Mouse (Mus musculus): Measurements from ENCODE around the gene Mrpl38. TPM values are rescaled to one million over a fixed set of nuclear protein-coding genes. Genes with fewer than 3 reads are reported as not detected.

Gene Mrpl38
- polyA plus RNA-seq (2015; fragmentation: Nextera tagmentation; extraction: Ambion mirVana): 49.5 and 50.2 TPM in 2 replicates

DNA sequence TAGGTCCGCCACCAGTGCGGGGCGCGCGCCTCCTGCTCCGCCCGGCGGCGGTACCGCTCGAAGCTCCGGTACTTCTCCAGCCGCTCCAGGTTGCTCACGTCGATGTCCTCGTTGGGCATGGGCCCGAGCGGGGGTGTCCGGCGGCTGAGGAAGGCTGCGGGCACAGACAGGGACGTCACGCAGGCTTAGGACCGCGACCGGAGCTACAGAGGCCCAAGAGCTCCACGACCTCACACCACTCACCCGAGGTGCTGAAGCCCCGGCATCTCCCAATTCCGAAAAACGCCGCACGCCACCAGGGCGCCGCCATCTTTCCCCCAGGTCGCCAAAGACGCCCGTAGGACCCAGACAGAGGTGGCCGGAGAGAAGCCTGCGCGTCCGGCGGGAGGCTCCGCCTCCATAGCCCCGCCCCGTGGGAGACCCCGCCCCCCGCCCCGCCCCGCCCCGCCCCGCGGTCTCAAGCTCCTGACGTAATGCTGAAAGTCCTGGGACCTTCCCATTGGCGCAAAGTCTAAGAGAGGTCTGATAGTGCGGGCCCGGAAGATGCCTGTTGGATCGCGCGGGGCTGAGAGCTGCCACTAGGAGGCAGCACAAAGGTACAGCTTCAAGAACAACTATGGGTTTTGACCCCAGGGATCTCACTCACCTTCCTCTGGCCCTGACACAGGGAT lies at the start of gene Mrpl38:
Gene Mrpl38, minus strand, starts transcription at position 401 of the 671 bp plus-strand sequence.
- Histone ChIP-seq H3K27ac (replicated peaks) (peak within 1 kb of the TSS; percentile 65; the same call in 1 of the 2 replicates), H3K9me3 (ENCODE audit: control insufficient read depth, low read length) (no peaks in the 10 kb centered on the region), H3K27me3 (ENCODE audit: control insufficient read depth, insufficient read depth, low read length) (no peaks in the 10 kb centered on the region), H3K4me1 (replicated peaks; ENCODE audit: control insufficient read depth, insufficient read depth) (no peaks in the 10 kb centered on the region), H3K9ac (ENCODE audit: low read length) (peak within 1 kb of the TSS; percentile 83), H3K36me3 (ENCODE audit: control insufficient read depth, insufficient read depth, low read length) (peaks cover 4% of the 10 kb centered on the region; the same call in 1 of the 2 replicates), H3K4me3 (ENCODE audit: low read depth, low read length) (peak within 1 kb of the TSS; percentile 80), H3K4me2 (replicated peaks; ENCODE audit: low read depth) (peak within 1 kb of the TSS; percentile 80)
- ATAC-seq (ENCODE audit: low FRiP score, low TSS enrichment) (peak; percentile 94), DNase-seq (ENCODE audit: low spot score) (peak; percentile 97)
- TF ChIP-seq CTCF (IDR thresholded peaks at IDR 0.05; ENCODE audit: low read depth) (peak; percentile 92), EP300 (optimal IDR thresholded peaks at IDR 0.05) (no peak)
- WGBS: under 1% methylated on average over 54 of the region's 60 CpGs

DNA sequence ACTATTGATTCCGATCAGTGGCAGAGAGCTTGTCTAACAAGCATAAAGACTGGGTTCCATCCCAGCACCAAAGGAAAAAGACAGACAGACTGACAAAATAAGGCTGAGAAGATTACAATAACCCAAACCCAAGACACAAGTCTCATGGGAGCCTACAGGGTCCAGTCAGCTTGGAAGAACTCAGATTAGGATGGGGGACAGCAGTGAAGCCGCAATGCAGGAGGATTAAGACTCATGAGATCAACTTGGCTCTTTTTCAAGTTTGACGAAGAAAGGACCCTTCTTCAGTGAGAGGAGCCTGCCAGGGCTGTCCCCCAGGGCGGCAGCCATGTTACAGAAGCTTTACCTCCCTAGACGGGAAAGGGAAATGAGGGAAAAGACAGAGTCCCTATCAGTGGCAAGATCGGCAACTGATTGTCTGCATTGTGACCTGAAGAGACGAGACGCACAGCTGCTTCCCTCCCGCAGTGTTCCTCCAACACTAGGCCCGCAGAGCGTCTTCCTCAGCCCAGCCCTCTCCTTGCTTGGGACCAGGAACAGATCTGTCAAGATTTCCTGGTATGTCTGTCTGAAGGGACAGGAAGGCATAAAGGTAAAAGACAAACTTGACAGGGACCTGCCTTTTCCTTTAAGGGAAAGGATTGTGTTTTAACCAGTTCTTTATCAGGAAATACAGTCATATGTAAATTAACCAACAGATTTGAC lies 48.7 kb upstream of the Mrpl38 start:
- Histone ChIP-seq H3K4me3 (ENCODE audit: low read depth, low read length) (no peak overlapping the region), H3K4me2 (replicated peaks; ENCODE audit: low read depth) (no peak overlapping the region), H3K9ac (ENCODE audit: low read length) (no peak overlapping the region), H3K27ac (replicated peaks) (peak overlapping the region; percentile 56; the same call in 1 of the 2 replicates), H3K4me1 (replicated peaks; ENCODE audit: control insufficient read depth, insufficient read depth) (0 out of 2 replicates have a peak, but pooled peaks cover 2% of the 10 kb centered on the region), H3K36me3 (ENCODE audit: control insufficient read depth, insufficient read depth, low read length) (peaks cover 11% of the 10 kb centered on the region; the same call in 1 of the 2 replicates), H3K27me3 (ENCODE audit: control insufficient read depth, insufficient read depth, low read length) (no peaks in the 10 kb centered on the region), H3K9me3 (ENCODE audit: control insufficient read depth, low read length) (no peaks in the 10 kb centered on the region)
- TF ChIP-seq CTCF (IDR thresholded peaks at IDR 0.05; ENCODE audit: low read depth) (no peak), EP300 (optimal IDR thresholded peaks at IDR 0.05) (no peak)
- no peak for ATAC-seq (ENCODE audit: low FRiP score, low TSS enrichment)
- 54% methylated on average over 11 of the region's 11 CpGs for WGBS
- no peak for DNase-seq (ENCODE audit: low spot score)

DNA sequence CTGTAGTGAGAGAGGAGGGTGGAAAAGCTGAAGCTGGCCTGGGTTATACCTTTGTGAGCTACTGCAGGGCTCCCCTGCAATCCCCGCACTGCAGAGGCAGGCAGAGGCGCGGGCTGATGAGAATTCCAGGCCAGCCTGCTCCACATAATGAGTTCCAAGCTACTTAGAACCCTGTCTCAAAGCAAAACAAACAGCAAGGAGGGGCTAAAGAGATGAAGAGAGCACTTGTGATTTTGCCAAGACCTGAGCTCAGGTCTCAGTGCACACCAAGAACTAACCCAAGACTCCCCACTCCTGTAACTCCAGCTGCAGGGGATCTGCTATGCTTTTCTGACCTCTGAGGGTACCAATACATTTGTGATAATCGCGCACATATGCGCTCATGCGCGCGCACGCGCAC lies 47.7 kb upstream of the Mrpl38 start:
- ATAC-seq (ENCODE audit: low FRiP score, low TSS enrichment): no peak
- H3K9ac ChIP-seq (ENCODE audit: low read length): peak overlapping the region; percentile 13; the same call in 1 of the 2 replicates
- no peak for DNase-seq (ENCODE audit: low spot score)
- 90% methylated on average over 11 of the region's 11 CpGs for WGBS
- peaks cover 11% of the 10 kb centered on the region; the same call in 1 of the 2 replicates for H3K36me3 ChIP-seq (ENCODE audit: control insufficient read depth, insufficient read depth, low read length)
- no peak overlapping the region for H3K4me2 ChIP-seq (replicated peaks; ENCODE audit: low read depth)
- no peaks in the 10 kb centered on the region for H3K27me3 ChIP-seq (ENCODE audit: control insufficient read depth, insufficient read depth, low read length)
- TF ChIP-seq CTCF (IDR thresholded peaks at IDR 0.05; ENCODE audit: low read depth) (no peak), EP300 (optimal IDR thresholded peaks at IDR 0.05) (no peak)
- H3K4me3 ChIP-seq (ENCODE audit: low read depth, low read length): no peak overlapping the region
- H3K9me3 ChIP-seq (ENCODE audit: control insufficient read depth, low read length): no peaks in the 10 kb centered on the region
- peak overlapping the region; percentile 53 for H3K27ac ChIP-seq (replicated peaks)
- H3K4me1 ChIP-seq (replicated peaks; ENCODE audit: control insufficient read depth, insufficient read depth): 0 out of 2 replicates have a peak, but pooled peaks cover 2% of the 10 kb centered on the region

DNA sequence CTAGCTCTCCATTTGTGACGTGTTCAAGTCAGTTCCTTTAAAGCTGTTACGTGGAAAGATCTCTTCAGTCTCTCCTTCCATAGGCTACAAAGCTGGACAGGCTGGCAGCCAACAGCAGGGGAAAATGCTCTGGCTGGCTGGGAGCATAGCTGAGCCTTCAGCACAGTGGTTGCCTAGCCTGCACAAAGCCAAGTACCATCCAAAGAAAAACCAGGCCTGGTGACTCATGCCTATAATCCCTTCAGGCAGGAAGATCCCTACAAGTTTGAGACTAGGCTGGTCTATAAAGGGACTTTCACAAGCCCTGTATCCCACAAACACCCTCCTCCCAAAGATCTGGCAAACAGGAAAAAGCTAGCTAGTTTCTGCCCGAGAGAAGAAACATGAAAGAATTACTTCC lies 47.2 kb upstream of the Mrpl38 start:
- Histone ChIP-seq H3K4me2 (replicated peaks; ENCODE audit: low read depth) (no peak overlapping the region), H3K4me3 (ENCODE audit: low read depth, low read length) (no peak overlapping the region), H3K9me3 (ENCODE audit: control insufficient read depth, low read length) (no peaks in the 10 kb centered on the region), H3K9ac (ENCODE audit: low read length) (no peak overlapping the region), H3K36me3 (ENCODE audit: control insufficient read depth, insufficient read depth, low read length) (peaks cover 11% of the 10 kb centered on the region; the same call in 1 of the 2 replicates), H3K27me3 (ENCODE audit: control insufficient read depth, insufficient read depth, low read length) (no peaks in the 10 kb centered on the region), H3K27ac (replicated peaks) (peak overlapping the region; percentile 53), H3K4me1 (replicated peaks; ENCODE audit: control insufficient read depth, insufficient read depth) (0 out of 2 replicates have a peak, but pooled peaks cover 2% of the 10 kb centered on the region)
- no peak for TF ChIP-seq CTCF (IDR thresholded peaks at IDR 0.05; ENCODE audit: low read depth)
- TF ChIP-seq EP300 (optimal IDR thresholded peaks at IDR 0.05): no peak
- DNase-seq (ENCODE audit: low spot score) (no peak), ATAC-seq (ENCODE audit: low FRiP score, low TSS enrichment) (peak; percentile 33)
- 71% methylated on average over 3 of the region's 3 CpGs for WGBS

DNA sequence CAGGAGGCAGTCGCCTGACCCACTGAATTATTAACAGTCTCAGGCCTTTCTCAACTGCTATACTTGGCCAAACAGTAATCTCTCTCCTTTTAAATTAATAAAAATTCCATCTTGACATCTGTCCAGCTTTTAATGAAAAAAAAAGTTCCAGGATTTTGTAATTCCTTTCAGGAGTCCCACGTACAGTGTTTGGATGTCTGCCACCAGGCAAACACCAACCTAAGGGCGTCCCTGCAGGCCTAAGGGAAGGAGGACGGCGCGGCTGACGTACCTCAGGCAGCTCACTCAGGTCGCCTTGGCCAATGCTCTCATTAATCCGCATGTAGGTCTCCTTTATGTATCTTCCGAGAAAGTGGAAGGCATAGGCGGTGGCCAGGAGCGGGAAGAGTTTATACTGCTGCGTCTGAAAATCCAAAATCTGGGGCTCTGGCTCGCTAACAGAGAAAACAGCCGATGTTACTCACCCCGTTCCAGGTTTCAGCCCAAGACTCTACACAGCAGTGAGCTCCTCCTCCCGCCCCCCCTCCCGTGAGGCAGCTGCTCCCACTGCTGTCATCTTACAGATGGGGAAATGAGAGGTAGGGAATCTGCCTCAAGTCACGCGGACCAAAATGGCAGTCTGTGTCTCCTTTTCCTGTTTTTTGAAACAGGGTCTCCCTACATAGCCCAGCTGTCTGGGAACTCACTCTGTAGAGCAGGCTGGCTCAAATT lies 39.9 kb upstream of the Mrpl38 start:
- 77% methylated on average over 20 of the region's 20 CpGs for WGBS
- H3K27ac ChIP-seq (replicated peaks): no peak overlapping the region
- TF ChIP-seq CTCF (IDR thresholded peaks at IDR 0.05; ENCODE audit: low read depth): no peak
- TF ChIP-seq EP300 (optimal IDR thresholded peaks at IDR 0.05): no peak

More for the DNA sequence above, 39.9 kb upstream of the Mrpl38 start:
- H3K27me3 ChIP-seq (ENCODE audit: control insufficient read depth, insufficient read depth, low read length): no peaks in the 10 kb centered on the region
- ATAC-seq (ENCODE audit: low FRiP score, low TSS enrichment): no peak
- no peak for DNase-seq (ENCODE audit: low spot score)
- peaks cover 29% of the 10 kb centered on the region for H3K36me3 ChIP-seq (ENCODE audit: control insufficient read depth, insufficient read depth, low read length)
- no peaks in the 10 kb centered on the region for H3K4me1 ChIP-seq (replicated peaks; ENCODE audit: control insufficient read depth, insufficient read depth)
- H3K9me3 ChIP-seq (ENCODE audit: control insufficient read depth, low read length): no peaks in the 10 kb centered on the region
- no peak overlapping the region for H3K4me2 ChIP-seq (replicated peaks; ENCODE audit: low read depth)
- H3K4me3 ChIP-seq (ENCODE audit: low read depth, low read length): no peak overlapping the region
- no peak overlapping the region for H3K9ac ChIP-seq (ENCODE audit: low read length)
